Mouse (Mus musculus): ENCODE measurements around the gene Gm14085. TPM values are rescaled to one million over a fixed set of nuclear protein-coding genes. Genes with fewer than 3 reads are reported as not detected.
"Not testable (repeated sequence)": the region's sequence is repeated elsewhere in the genome, so short reads cannot be mapped to it uniquely, and the experiment has no call there.

Gene Gm14085
- total and polyA plus RNA-seq, 3 experiments: 0.12 to 0.22 TPM; not detected in 1

DNA sequence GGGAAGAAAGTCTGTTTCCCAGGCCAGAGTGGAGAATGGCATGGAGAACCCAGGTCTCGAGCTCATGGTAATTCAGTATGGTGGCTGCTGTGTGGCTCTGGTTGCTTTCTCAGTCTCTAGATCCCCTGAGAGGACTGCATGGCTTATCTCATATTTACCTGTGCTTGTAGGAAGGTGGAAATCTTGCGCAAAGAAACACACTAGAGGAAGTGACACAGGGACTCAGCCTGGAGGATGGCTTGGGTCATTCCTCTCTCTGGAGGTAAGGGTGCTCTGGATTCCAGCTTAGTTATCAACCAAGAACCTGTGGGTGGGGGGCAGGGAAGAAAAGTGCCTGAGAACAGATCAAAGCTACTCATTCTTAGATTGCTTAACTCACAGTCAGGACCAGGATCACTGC is 1.9 kb downstream of the Gm14085 start:
- H3K4me1 ChIP-seq (ENCODE audit: control insufficient read depth in 1 of 2, insufficient read depth in 2 of 2, low read length in 2 of 2): no peaks in the 10 kb centered on the region
- H3K9ac ChIP-seq (ENCODE audit: control insufficient read depth, low read depth, low read length, poor library complexity, severe bottlenecking): no peak overlapping the region
- H3K36me3 ChIP-seq (ENCODE audit: control insufficient read depth in 1 of 2, insufficient read depth in 2 of 2, low read length in 2 of 2): no peaks in the 10 kb centered on the region
- H3K4me3 ChIP-seq (ENCODE audit: control insufficient read depth in 1 of 2, insufficient read depth in 1 of 2, low read depth in 2 of 2, low read length in 2 of 2): no peak overlapping the region
- no peak for TF ChIP-seq USF1 (IDR thresholded peaks at IDR 0.05; ENCODE audit: low read depth, low read length)
- no peak for TF ChIP-seq ZMIZ1 (IDR thresholded peaks at IDR 0.05; ENCODE audit: low read depth, low read length)
- no peak for TF ChIP-seq RCOR1 (IDR thresholded peaks at IDR 0.05; ENCODE audit: low read depth, low read length)
- no peak for TF ChIP-seq MYB (IDR thresholded peaks at IDR 0.05; ENCODE audit: low read depth, low read length)
- no peak for TF ChIP-seq ELF1 (IDR thresholded peaks at IDR 0.05; ENCODE audit: low read depth, low read length)
- TF ChIP-seq USF2 (IDR thresholded peaks at IDR 0.05; ENCODE audit: borderline replicate concordance in 1 of 2, insufficient read depth in 1 of 2, low read depth in 1 of 2, low read length in 2 of 2): no peak
- TF ChIP-seq BHLHE40 (IDR thresholded peaks at IDR 0.05; ENCODE audit: borderline replicate concordance, low read depth, low read length): no peak
- TF ChIP-seq POLR2A (IDR thresholded peaks at IDR 0.05; ENCODE audit: control insufficient read depth in 1 of 2, insufficient read depth in 1 of 2, low read depth in 1 of 2, low read length in 2 of 2, poor library complexity in 1 of 2): no peak
- no peak for TF ChIP-seq GABPA (IDR thresholded peaks at IDR 0.05; ENCODE audit: low read depth, low read length)
- no peak for TF ChIP-seq EP300 (IDR thresholded peaks at IDR 0.05; ENCODE audit: low read depth in 1 of 2, low read length in 2 of 2)
- TF ChIP-seq NRF1 (IDR thresholded peaks at IDR 0.05; ENCODE audit: insufficient read depth, low read depth, low read length, poor library complexity, severe bottlenecking): no peak
- no peak for TF ChIP-seq MAZ (IDR thresholded peaks at IDR 0.05; ENCODE audit: low read depth, low read length)
- no peak for TF ChIP-seq ZKSCAN1 (IDR thresholded peaks at IDR 0.05; ENCODE audit: low read depth, low read length)
- no peak for TF ChIP-seq MYC (IDR thresholded peaks at IDR 0.05; ENCODE audit: low read depth, low read length)
- no peak for DNase-seq (ENCODE audit: low read depth, low spot score)
- no peaks in the 10 kb centered on the region; a peak in 1 of 4 replicates for H3K27me3 ChIP-seq (ENCODE audit: control insufficient read depth in 1 of 2, insufficient read depth in 2 of 2, low read length in 2 of 2)
- no peaks in the 10 kb centered on the region for H3K79me2 ChIP-seq (ENCODE audit: control insufficient read depth, insufficient read depth, low read length, poor library complexity)
- H3K27ac ChIP-seq (ENCODE audit: control insufficient read depth, low read depth, low read length): no peak overlapping the region
- H3K9me3 ChIP-seq (replicated peaks; ENCODE audit: insufficient read depth, low read length): no peaks in the 10 kb centered on the region

DNA sequence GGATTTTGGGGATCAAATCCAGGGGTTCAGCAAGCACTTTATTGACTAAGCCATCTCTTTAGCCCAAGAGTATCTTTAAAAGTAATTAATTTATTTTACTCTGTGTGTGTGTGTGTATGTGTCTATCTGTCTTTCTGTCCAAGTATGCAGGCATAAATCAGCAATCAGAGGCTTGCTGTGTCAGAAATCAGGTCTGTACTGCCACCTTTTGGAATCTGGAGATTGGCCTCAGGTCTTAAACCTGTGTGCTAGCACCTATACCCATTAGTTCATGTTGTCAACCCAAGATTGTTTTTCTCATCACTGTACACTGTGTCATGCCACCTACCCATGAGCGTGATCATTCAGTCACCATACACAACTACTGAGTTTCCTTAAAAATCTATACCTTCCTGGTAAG is 45.0 kb downstream of the Gm14085 start:
- DNase-seq (ENCODE audit: low read depth, low spot score); H3K9ac ChIP-seq (ENCODE audit: control insufficient read depth, low read depth, low read length, poor library complexity, severe bottlenecking); H3K27me3 ChIP-seq (ENCODE audit: control insufficient read depth in 1 of 2, insufficient read depth in 2 of 2, low read length in 2 of 2); H3K9me3 ChIP-seq (replicated peaks; ENCODE audit: insufficient read depth, low read length); H3K4me1 ChIP-seq (ENCODE audit: control insufficient read depth in 1 of 2, insufficient read depth in 2 of 2, low read length in 2 of 2); H3K79me2 ChIP-seq (ENCODE audit: control insufficient read depth, insufficient read depth, low read length, poor library complexity); H3K27ac ChIP-seq (ENCODE audit: control insufficient read depth, low read depth, low read length); H3K36me3 ChIP-seq (ENCODE audit: control insufficient read depth in 1 of 2, insufficient read depth in 2 of 2, low read length in 2 of 2); H3K4me3 ChIP-seq (ENCODE audit: control insufficient read depth in 1 of 2, insufficient read depth in 1 of 2, low read depth in 2 of 2, low read length in 2 of 2): not testable (repeated sequence)

DNA sequence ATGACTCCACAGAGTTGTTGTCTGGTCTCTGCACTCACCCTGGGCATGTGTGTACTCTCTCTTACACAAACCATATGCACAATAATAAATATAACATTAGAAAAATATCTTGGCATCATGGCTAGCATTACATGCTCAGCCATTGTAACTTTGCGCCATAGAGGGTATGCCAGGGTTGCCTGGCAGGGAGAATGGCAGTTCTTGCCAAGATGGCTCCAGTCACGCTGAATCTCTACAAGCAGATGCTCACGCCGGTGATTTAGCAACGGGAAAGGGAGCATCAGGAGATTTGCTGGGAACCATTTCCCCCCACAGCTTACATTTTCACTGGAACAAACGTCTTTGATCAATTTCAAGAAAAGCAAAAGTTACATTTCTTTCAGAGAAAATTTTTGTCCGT is 46.5 kb downstream of the Gm14085 start:
- Histone ChIP-seq H3K9ac (ENCODE audit: control insufficient read depth, low read depth, low read length, poor library complexity, severe bottlenecking) (no peak overlapping the region), H3K4me3 (ENCODE audit: control insufficient read depth in 1 of 2, insufficient read depth in 1 of 2, low read depth in 2 of 2, low read length in 2 of 2) (no peak overlapping the region), H3K4me1 (ENCODE audit: control insufficient read depth in 1 of 2, insufficient read depth in 2 of 2, low read length in 2 of 2) (no peaks in the 10 kb centered on the region), H3K9me3 (replicated peaks; ENCODE audit: insufficient read depth, low read length) (no peaks in the 10 kb centered on the region), H3K36me3 (ENCODE audit: control insufficient read depth in 1 of 2, insufficient read depth in 2 of 2, low read length in 2 of 2) (no peaks in the 10 kb centered on the region), H3K79me2 (ENCODE audit: control insufficient read depth, insufficient read depth, low read length, poor library complexity) (no peaks in the 10 kb centered on the region), H3K27ac (ENCODE audit: control insufficient read depth, low read depth, low read length) (no peak overlapping the region), H3K27me3 (ENCODE audit: control insufficient read depth in 1 of 2, insufficient read depth in 2 of 2, low read length in 2 of 2) (no peaks in the 10 kb centered on the region)
- no peak for DNase-seq (ENCODE audit: low read depth, low spot score)
- TF ChIP-seq MYB (IDR thresholded peaks at IDR 0.05; ENCODE audit: low read depth, low read length) (no peak), BHLHE40 (IDR thresholded peaks at IDR 0.05; ENCODE audit: borderline replicate concordance, low read depth, low read length) (no peak), KAT2A (conservative IDR thresholded peaks at IDR 0.05; ENCODE audit: low read depth, low read length) (no peak), TCF12 (IDR thresholded peaks at IDR 0.05; ENCODE audit: low read depth, low read length) (no peak), MYC (IDR thresholded peaks at IDR 0.05; ENCODE audit: low read depth, low read length) (no peak), POLR2AphosphoS5 (IDR thresholded peaks at IDR 0.05; ENCODE audit: borderline replicate concordance, low read depth, low read length) (no peak), NELFE (IDR thresholded peaks at IDR 0.05; ENCODE audit: low read depth, low read length) (no peak), CTCF (IDR thresholded peaks at IDR 0.05 in 2 of 3, conservative IDR thresholded peaks at IDR 0.05 in 1 of 3; ENCODE audit: control insufficient read depth in 1 of 3, insufficient read depth in 1 of 3, low read depth in 2 of 3, low read length in 3 of 3, poor library complexity in 1 of 3, severe bottlenecking in 1 of 3) (no peak), POLR2A (IDR thresholded peaks at IDR 0.05; ENCODE audit: control insufficient read depth in 1 of 2, insufficient read depth in 1 of 2, low read depth in 1 of 2, low read length in 2 of 2, poor library complexity in 1 of 2) (no peak), ZNF384 (IDR thresholded peaks at IDR 0.05; ENCODE audit: low read depth, low read length) (no peak), POLR2AphosphoS2 (IDR thresholded peaks at IDR 0.05; ENCODE audit: low read length) (no peak), RAD21 (IDR thresholded peaks at IDR 0.05; ENCODE audit: low read depth, low read length) (no peak), USF1 (IDR thresholded peaks at IDR 0.05; ENCODE audit: low read depth, low read length) (no peak), RCOR1 (IDR thresholded peaks at IDR 0.05; ENCODE audit: low read depth, low read length) (no peak), TAL1 (IDR thresholded peaks at IDR 0.05; ENCODE audit: low read length) (no peak), MXI1 (IDR thresholded peaks at IDR 0.05; ENCODE audit: low read depth, low read length) (no peak), SMC3 (IDR thresholded peaks at IDR 0.05; ENCODE audit: low read depth, low read length) (no peak), MAFK (IDR thresholded peaks at IDR 0.05; ENCODE audit: borderline replicate concordance, low read depth, low read length) (no peak)
